8 mouse cellular contexts compared by ENCODE assay signal in genomic region chr9:108341139-108341475, GRCm38 (mm10). TPM values are rescaled to one million over a fixed set of nuclear protein-coding genes. Genes with fewer than 3 reads are reported as not detected.
DNase-seq lines count a peak whose midpoint lies in the region; ATAC-seq and TF ChIP-seq lines count a peak whose summit lies in the region.

No protein-coding gene starts in this region.

- TF ChIP-seq EP300 in lung, postnatal 0 days (IDR thresholded peaks at IDR 0.05): peak; percentile 2; the same call in 1 of the 2 replicates

- no peak for TF ChIP-seq POLR2A in lung, adult 2 months (IDR thresholded peaks at IDR 0.05; ENCODE audit: borderline replicate concordance, extremely low read depth, low read depth, low read length)
- no peak for TF ChIP-seq POLR2A in small intestine, adult 2 months (IDR thresholded peaks at IDR 0.05; ENCODE audit: low read depth, low read length)

- no peak for ATAC-seq in lung, postnatal 0 days
- ATAC-seq in kidney, embryonic 14.5 days (ENCODE audit: low FRiP score, low TSS enrichment): no peak
- ATAC-seq in midbrain, embryonic 11.5 days (ENCODE audit: low FRiP score): no peak

- H3K4me1 ChIP-seq in lung, postnatal 0 days (ENCODE audit: insufficient read depth, low read depth, low read length): peaks cover 17% of the 10 kb centered on the region; the same call in 1 of the 2 replicates
- peaks cover 14% of the 10 kb centered on the region for H3K4me1 ChIP-seq in lung, adult 2 months (ENCODE audit: control insufficient read depth, insufficient read depth, low read length)
- H3K4me1 ChIP-seq in kidney, embryonic 14.5 days (ENCODE audit: control insufficient read depth, insufficient read depth, low read length): peaks cover 18% of the 10 kb centered on the region
- H3K4me1 ChIP-seq in small intestine, adult 2 months (ENCODE audit: control insufficient read depth, insufficient read depth, insufficient read length, low read length): peaks cover 27% of the 10 kb centered on the region; the same call in 1 of the 2 replicates
- peaks cover 14% of the 10 kb centered on the region for H3K4me1 ChIP-seq in midbrain, embryonic 11.5 days (ENCODE audit: control insufficient read depth, insufficient read depth, low read length)

- TF ChIP-seq CTCF in gastrocnemius, adult 2 months (IDR thresholded peaks at IDR 0.05): no peak
- no peak for TF ChIP-seq CTCF in lung, postnatal 0 days (IDR thresholded peaks at IDR 0.05)
- no peak for TF ChIP-seq CTCF in lung, adult 2 months (IDR thresholded peaks at IDR 0.05; ENCODE audit: insufficient read depth, low read length)
- TF ChIP-seq CTCF in small intestine, adult 2 months (IDR thresholded peaks at IDR 0.05; ENCODE audit: extremely low read depth, insufficient read length, insufficient replicate concordance, low read depth, low read length): no peak

- no peak for DNase-seq in gastrocnemius, adult 2 months
- DNase-seq in gastrocnemius, postnatal 10 days: no peak
- DNase-seq in lung, postnatal 0 days (ENCODE audit: low spot score): no peak
- no peak for DNase-seq in lung, adult 2 months
- no peak for DNase-seq in midbrain, embryonic 11.5 days (ENCODE audit: low spot score, missing footprints)
- DNase-seq in gastrocnemius, adult 18-20 months (ENCODE audit: low spot score): no peak

- H3K9me3 ChIP-seq in lung, postnatal 0 days (ENCODE audit: low read length): no peaks in the 10 kb centered on the region
- no peaks in the 10 kb centered on the region for H3K9me3 ChIP-seq in kidney, embryonic 14.5 days (ENCODE audit: control insufficient read depth, low read length)
- no peaks in the 10 kb centered on the region for H3K9me3 ChIP-seq in midbrain, embryonic 11.5 days (ENCODE audit: control insufficient read depth, low read length)

- peak overlapping the region; percentile 75; the same call in 1 of the 2 replicates for H3K4me2 ChIP-seq in lung, postnatal 0 days (replicated peaks; ENCODE audit: low read depth, low read length)
- H3K4me2 ChIP-seq in kidney, embryonic 14.5 days (replicated peaks; ENCODE audit: low read depth, low read length): no peak overlapping the region
- no peak overlapping the region for H3K4me2 ChIP-seq in midbrain, embryonic 11.5 days

- H3K9ac ChIP-seq in lung, postnatal 0 days (replicated peaks; ENCODE audit: low read depth): no peak overlapping the region
- no peak overlapping the region for H3K9ac ChIP-seq in kidney, embryonic 14.5 days (ENCODE audit: low read depth, low read length)
- no peak overlapping the region for H3K9ac ChIP-seq in midbrain, embryonic 11.5 days (ENCODE audit: low read length)

- intact Hi-C loops in gastrocnemius, adult 2 months (cut with DNase I): no loop called here

- 63% methylated on average over 5 of the region's 5 CpGs for WGBS in lung, postnatal 0 days
- 66% methylated on average over 5 of the region's 5 CpGs for WGBS in lung, adult 2 months
- WGBS in kidney, embryonic 14.5 days: 79% methylated on average over 5 of the region's 5 CpGs
- 32% methylated on average over 5 of the region's 5 CpGs for WGBS in small intestine, adult 2 months
- 88% methylated on average over 5 of the region's 5 CpGs for WGBS in midbrain, embryonic 11.5 days

- no peaks in the 10 kb centered on the region for H3K36me3 ChIP-seq in lung, postnatal 0 days (ENCODE audit: insufficient read depth, low read length)
- H3K36me3 ChIP-seq in kidney, embryonic 14.5 days (ENCODE audit: control insufficient read depth, insufficient read depth, low read length): peaks cover 7% of the 10 kb centered on the region; the same call in 1 of the 2 replicates
- peaks cover 4% of the 10 kb centered on the region for H3K36me3 ChIP-seq in small intestine, adult 2 months (ENCODE audit: control insufficient read depth, insufficient read depth, low read length)
- no peaks in the 10 kb centered on the region for H3K36me3 ChIP-seq in midbrain, embryonic 11.5 days (ENCODE audit: control insufficient read depth, insufficient read depth, low read length)

- no peaks in the 10 kb centered on the region for H3K27me3 ChIP-seq in lung, postnatal 0 days (replicated peaks; ENCODE audit: insufficient read depth, low read length)
- H3K27me3 ChIP-seq in kidney, embryonic 14.5 days (ENCODE audit: control insufficient read depth, insufficient read depth, low read length): no peaks in the 10 kb centered on the region
- no peaks in the 10 kb centered on the region for H3K27me3 ChIP-seq in small intestine, adult 2 months (ENCODE audit: control insufficient read depth, insufficient read depth, low read length)
- no peaks in the 10 kb centered on the region for H3K27me3 ChIP-seq in midbrain, embryonic 11.5 days (ENCODE audit: control insufficient read depth, insufficient read depth, low read length)

- H3K4me3 ChIP-seq in gastrocnemius, adult 2 months: peak overlapping the region; percentile 78
- no peak overlapping the region for H3K4me3 ChIP-seq in lung, postnatal 0 days (ENCODE audit: low read depth, low read length)
- no peak overlapping the region for H3K4me3 ChIP-seq in lung, adult 2 months (replicated peaks; ENCODE audit: extremely low read depth, low read depth, low read length)
- no peak overlapping the region for H3K4me3 ChIP-seq in kidney, embryonic 14.5 days (ENCODE audit: low read length)
- H3K4me3 ChIP-seq in small intestine, adult 2 months (ENCODE audit: low read depth, low read length): no peak overlapping the region
- no peak overlapping the region for H3K4me3 ChIP-seq in midbrain, embryonic 11.5 days (ENCODE audit: low read depth, low read length)

- H3K27ac ChIP-seq in gastrocnemius, adult 2 months: peak overlapping the region; percentile 96
- H3K27ac ChIP-seq in lung, postnatal 0 days (ENCODE audit: low read length): peak overlapping the region; percentile 98
- peak overlapping the region; percentile 20; the same call in 1 of the 2 replicates for H3K27ac ChIP-seq in kidney, embryonic 14.5 days (ENCODE audit: low read depth, low read length)
- peak overlapping the region; percentile 98 for H3K27ac ChIP-seq in small intestine, adult 2 months (ENCODE audit: insufficient read depth, low read depth, low read length)
- no peak overlapping the region for H3K27ac ChIP-seq in midbrain, embryonic 11.5 days (ENCODE audit: low read depth, low read length)

RNA-seq across cellular contexts. Expression of gene Gpx1, which starts 2.4 kb away (rescaled TPM):
- 10 to 100 TPM; 54.9 to 69.4 TPM for total RNA-seq in gastrocnemius, adult 2 months (2021)
- 100 to 1,000 TPM in 1 of 2 experiments, 10 to 100 TPM in 1; 97.1 to 117 TPM for total RNA-seq in gastrocnemius, postnatal 10 days (2021)
- 1,509 and 1,541 TPM in 2 replicates for polyA plus RNA-seq in lung, postnatal 0 days (2015; fragmentation: Nextera tagmentation; extraction: Ambion mirVana)
- 1,012 and 1,202 TPM in 2 replicates for polyA plus RNA-seq in lung, adult 2 months (2012; rRNA removed)
- 654 and 725 TPM in 2 replicates for polyA plus RNA-seq in kidney, embryonic 14.5 days (2014; fragmentation: Nextera tagmentation; extraction: Ambion mirVana)
- polyA plus RNA-seq in small intestine, adult 2 months (2012; rRNA removed): 1,021 and 1,249 TPM in 2 replicates
- 796 and 834 TPM in 2 replicates for polyA plus RNA-seq in midbrain, embryonic 11.5 days (2014; fragmentation: Nextera tagmentation; extraction: Ambion mirVana)
- total RNA-seq in gastrocnemius, adult 18-20 months (2021): 10 to 100 TPM; 63.2 to 67.5 TPM

RNA-seq across cellular contexts. Expression of gene Usp4, which starts 6.5 kb away (rescaled TPM):
- total RNA-seq in gastrocnemius, adult 2 months (2021): 10 to 100 TPM; 68.7 to 74.6 TPM
- 10 to 100 TPM; 63.4 to 71.6 TPM for total RNA-seq in gastrocnemius, postnatal 10 days (2021)
- polyA plus RNA-seq in lung, postnatal 0 days (2015; fragmentation: Nextera tagmentation; extraction: Ambion mirVana): 61.4 and 66.4 TPM in 2 replicates
- polyA plus RNA-seq in lung, adult 2 months (2012; rRNA removed): 59.4 and 75.6 TPM in 2 replicates
- 62.1 and 114 TPM in 2 replicates for polyA plus RNA-seq in kidney, embryonic 14.5 days (2014; fragmentation: Nextera tagmentation; extraction: Ambion mirVana)
- 26.6 and 66.3 TPM in 2 replicates for polyA plus RNA-seq in small intestine, adult 2 months (2012; rRNA removed)
- 130 and 140 TPM in 2 replicates for polyA plus RNA-seq in midbrain, embryonic 11.5 days (2014; fragmentation: Nextera tagmentation; extraction: Ambion mirVana)
- 10 to 100 TPM; 81.6 to 89.2 TPM for total RNA-seq in gastrocnemius, adult 18-20 months (2021)

RNA-seq across cellular contexts. Expression of gene Tcta, which starts 35.1 kb away (rescaled TPM):
- 10 to 100 TPM; 27.0 to 35.1 TPM for total RNA-seq in gastrocnemius, adult 2 months (2021)
- 10 to 100 TPM; 21.7 to 25.0 TPM for total RNA-seq in gastrocnemius, postnatal 10 days (2021)
- 92.9 and 93.1 TPM in 2 replicates for polyA plus RNA-seq in lung, postnatal 0 days (2015; fragmentation: Nextera tagmentation; extraction: Ambion mirVana)
- polyA plus RNA-seq in lung, adult 2 months (2012; rRNA removed): 64.1 and 75.8 TPM in 2 replicates
- 26.6 and 27.8 TPM in 2 replicates for polyA plus RNA-seq in kidney, embryonic 14.5 days (2014; fragmentation: Nextera tagmentation; extraction: Ambion mirVana)
- polyA plus RNA-seq in small intestine, adult 2 months (2012; rRNA removed): 19.0 and 36.7 TPM in 2 replicates
- polyA plus RNA-seq in midbrain, embryonic 11.5 days (2014; fragmentation: Nextera tagmentation; extraction: Ambion mirVana): 30.8 and 34.6 TPM in 2 replicates
- 10 to 100 TPM; 28.0 to 35.6 TPM for total RNA-seq in gastrocnemius, adult 18-20 months (2021)

RNA-seq across cellular contexts. Expression of gene Rhoa, which starts 35.2 kb away (rescaled TPM):
- 100 to 1,000 TPM in 1 of 2 experiments, 10 to 100 TPM in 1; 95.0 to 122 TPM for total RNA-seq in gastrocnemius, adult 2 months (2021)
- total RNA-seq in gastrocnemius, postnatal 10 days (2021): 100 to 1,000 TPM; 211 to 226 TPM
- 582 and 634 TPM in 2 replicates for polyA plus RNA-seq in lung, postnatal 0 days (2015; fragmentation: Nextera tagmentation; extraction: Ambion mirVana)
- 167 and 313 TPM in 2 replicates for polyA plus RNA-seq in lung, adult 2 months (2012; rRNA removed)
- 317 and 358 TPM in 2 replicates for polyA plus RNA-seq in kidney, embryonic 14.5 days (2014; fragmentation: Nextera tagmentation; extraction: Ambion mirVana)
- 30.5 and 70.2 TPM in 2 replicates for polyA plus RNA-seq in small intestine, adult 2 months (2012; rRNA removed)
- 278 and 298 TPM in 2 replicates for polyA plus RNA-seq in midbrain, embryonic 11.5 days (2014; fragmentation: Nextera tagmentation; extraction: Ambion mirVana)
- 100 to 1,000 TPM in 1 of 2 experiments, 10 to 100 TPM in 1; 91.8 to 111 TPM for total RNA-seq in gastrocnemius, adult 18-20 months (2021)

RNA-seq across cellular contexts. Expression of gene Amt, which starts 44.5 kb away (rescaled TPM):
- 1 to 10 TPM; 1.0 to 1.4 TPM for total RNA-seq in gastrocnemius, adult 2 months (2021)
- total RNA-seq in gastrocnemius, postnatal 10 days (2021): 1 to 10 TPM in 1 of 2 experiments, under 1 TPM in 1; 0.82 to 2.4 TPM
- polyA plus RNA-seq in lung, postnatal 0 days (2015; fragmentation: Nextera tagmentation; extraction: Ambion mirVana): 9.2 and 9.8 TPM in 2 replicates
- polyA plus RNA-seq in lung, adult 2 months (2012; rRNA removed): 7.0 and 13.3 TPM in 2 replicates
- 30.8 and 35.1 TPM in 2 replicates for polyA plus RNA-seq in kidney, embryonic 14.5 days (2014; fragmentation: Nextera tagmentation; extraction: Ambion mirVana)
- 1.4 and 1.9 TPM in 2 replicates for polyA plus RNA-seq in small intestine, adult 2 months (2012; rRNA removed)
- 24.2 and 27.1 TPM in 2 replicates for polyA plus RNA-seq in midbrain, embryonic 11.5 days (2014; fragmentation: Nextera tagmentation; extraction: Ambion mirVana)
- total RNA-seq in gastrocnemius, adult 18-20 months (2021): 1 to 10 TPM in 1 of 2 experiments, under 1 TPM in 1; 0.83 to 1.0 TPM
